In genomic region chr9:121823051-121823450, GRCm38 (mm10) we compare ENCODE assay signal across 7 mouse cellular contexts. TPM values are rescaled to one million over a fixed set of nuclear protein-coding genes. Genes with fewer than 3 reads are reported as not detected.
DNase-seq lines count a peak whose midpoint lies in the region; ATAC-seq and TF ChIP-seq lines count a peak whose summit lies in the region.

No protein-coding gene starts in this region.

- peak; percentile 80 for DNase-seq in kidney, adult 2 months
- DNase-seq in cerebellum, adult 2 months, result peak; percentile 64 to 81
- peak; percentile 77 for DNase-seq in fat pad, adult 2 months (ENCODE audit: extremely low read depth, low read depth, low spot score)
- no peak for DNase-seq in midbrain, embryonic 14.5 days

- H3K27ac ChIP-seq in kidney, adult 2 months (ENCODE audit: insufficient read depth, low read depth, low read length), result peak overlapping the region; percentile 70; the same call in 1 of the 2 replicates
- H3K27ac ChIP-seq in kidney, embryonic 16.5 days (ENCODE audit: low read length), result no peak overlapping the region
- H3K27ac ChIP-seq in cerebellum, adult 2 months (ENCODE audit: insufficient read depth, low read length), result peak overlapping the region; percentile 63
- peak overlapping the region; percentile 64; the same call in 1 of the 2 replicates for H3K27ac ChIP-seq in midbrain, embryonic 14.5 days (replicated peaks; ENCODE audit: low read depth, low read length)
- no peak overlapping the region for H3K27ac ChIP-seq in intestine, embryonic 15.5 days

- H3K4me1 ChIP-seq in kidney, adult 2 months (ENCODE audit: control insufficient read depth, insufficient read depth, low read length), result peaks cover 8% of the 10 kb centered on the region; the same call in 1 of the 2 replicates
- H3K4me1 ChIP-seq in kidney, embryonic 16.5 days (ENCODE audit: insufficient read depth, low read length), result no peaks in the 10 kb centered on the region
- H3K4me1 ChIP-seq in cerebellum, adult 2 months (ENCODE audit: control insufficient read depth, insufficient read depth, low read length), result peaks cover 42% of the 10 kb centered on the region
- H3K4me1 ChIP-seq in midbrain, embryonic 14.5 days (ENCODE audit: control insufficient read depth, insufficient read depth, low read length), result peaks cover 4% of the 10 kb centered on the region; the same call in 1 of the 2 replicates
- H3K4me1 ChIP-seq in intestine, embryonic 15.5 days (replicated peaks), result 0 out of 2 replicates have a peak, but pooled peaks cover 3% of the 10 kb centered on the region

- H3K27me3 ChIP-seq in kidney, adult 2 months (replicated peaks; ENCODE audit: control insufficient read depth, insufficient read depth, low read length), result no peaks in the 10 kb centered on the region
- no peaks in the 10 kb centered on the region for H3K27me3 ChIP-seq in kidney, embryonic 16.5 days (ENCODE audit: insufficient read depth, low read length)
- no peaks in the 10 kb centered on the region for H3K27me3 ChIP-seq in cerebellum, adult 2 months (ENCODE audit: control insufficient read depth, insufficient read depth, low read length)
- no peaks in the 10 kb centered on the region for H3K27me3 ChIP-seq in midbrain, embryonic 14.5 days (ENCODE audit: control insufficient read depth, insufficient read depth, low read length)
- no peaks in the 10 kb centered on the region for H3K27me3 ChIP-seq in intestine, embryonic 15.5 days (replicated peaks)

- WGBS in kidney, adult 2 months, result 64% methylated on average over 1 of the region's 1 CpGs
- 92% methylated on average over 1 of the region's 1 CpGs for WGBS in kidney, embryonic 16.5 days
- WGBS in cerebellum, adult 2 months, result 22% methylated on average over 1 of the region's 1 CpGs
- 84% methylated on average over 1 of the region's 1 CpGs for WGBS in midbrain, embryonic 14.5 days
- 89% methylated on average over 1 of the region's 1 CpGs for WGBS in intestine, embryonic 15.5 days

- no peaks in the 10 kb centered on the region for H3K9me3 ChIP-seq in kidney, embryonic 16.5 days (ENCODE audit: low read length)
- no peaks in the 10 kb centered on the region for H3K9me3 ChIP-seq in midbrain, embryonic 14.5 days (ENCODE audit: control insufficient read depth, low read length)
- no peaks in the 10 kb centered on the region for H3K9me3 ChIP-seq in intestine, embryonic 15.5 days

- H3K9ac ChIP-seq in kidney, embryonic 16.5 days (replicated peaks; ENCODE audit: low read length), result no peak overlapping the region
- no peak overlapping the region for H3K9ac ChIP-seq in midbrain, embryonic 14.5 days (replicated peaks; ENCODE audit: low read length)
- H3K9ac ChIP-seq in intestine, embryonic 15.5 days, result no peak overlapping the region

- H3K36me3 ChIP-seq in kidney, adult 2 months (ENCODE audit: control insufficient read depth, insufficient read depth, low read length), result no peaks in the 10 kb centered on the region
- H3K36me3 ChIP-seq in kidney, embryonic 16.5 days (ENCODE audit: insufficient read depth, low read length), result no peaks in the 10 kb centered on the region
- no peaks in the 10 kb centered on the region for H3K36me3 ChIP-seq in midbrain, embryonic 14.5 days (ENCODE audit: control insufficient read depth, insufficient read depth, low read length)
- H3K36me3 ChIP-seq in intestine, embryonic 15.5 days, result no peaks in the 10 kb centered on the region

- H3K4me3 ChIP-seq in kidney, adult 2 months (ENCODE audit: insufficient read depth, low read depth, low read length), result no peak overlapping the region
- H3K4me3 ChIP-seq in kidney, embryonic 16.5 days (ENCODE audit: low read length), result no peak overlapping the region
- no peak overlapping the region for H3K4me3 ChIP-seq in cerebellum, adult 2 months (replicated peaks; ENCODE audit: insufficient read depth, low read depth, low read length)
- no peak overlapping the region for H3K4me3 ChIP-seq in midbrain, embryonic 14.5 days (replicated peaks; ENCODE audit: low read depth, low read length)
- no peak overlapping the region for H3K4me3 ChIP-seq in intestine, embryonic 15.5 days (replicated peaks)

- no peak for TF ChIP-seq CTCF in kidney, adult 2 months (conservative IDR thresholded peaks at IDR 0.05; ENCODE audit: insufficient read depth, insufficient read length, low read depth, low read length)
- no peak for TF ChIP-seq CTCF in cerebellum, adult 2 months (IDR thresholded peaks at IDR 0.05; ENCODE audit: borderline replicate concordance, insufficient read depth, low read depth, low read length)

- no peak for ATAC-seq in kidney, embryonic 16.5 days (ENCODE audit: low FRiP score, low TSS enrichment)
- no peak for ATAC-seq in midbrain, embryonic 14.5 days (ENCODE audit: low FRiP score, low TSS enrichment)
- no peak for ATAC-seq in granulocyte monocyte progenitor cell, adult 5-6 weeks (replicated peaks; ENCODE audit: poor library complexity, severe bottlenecking)
- no peak for ATAC-seq in intestine, embryonic 15.5 days

- no peak overlapping the region for H3K4me2 ChIP-seq in kidney, embryonic 16.5 days (replicated peaks; ENCODE audit: low read depth, low read length)
- no peak overlapping the region for H3K4me2 ChIP-seq in midbrain, embryonic 14.5 days (ENCODE audit: low read length)
- H3K4me2 ChIP-seq in intestine, embryonic 15.5 days (replicated peaks), result no peak overlapping the region

- no peak for TF ChIP-seq POLR2A in kidney, adult 2 months (IDR thresholded peaks at IDR 0.05; ENCODE audit: low read depth, low read length)
- no peak for TF ChIP-seq POLR2A in cerebellum, adult 2 months (IDR thresholded peaks at IDR 0.05; ENCODE audit: borderline replicate concordance, insufficient read depth, low read length)

RNA-seq across cellular contexts. Expression of gene Ccdc13, which starts 16.2 kb away (rescaled TPM):
- polyA plus RNA-seq in kidney, adult 2 months (2012; rRNA removed), result 0.30 TPM in 2 replicates
- 0.58 and 0.71 TPM in 2 replicates for polyA plus RNA-seq in kidney, embryonic 16.5 days (2015; fragmentation: Nextera tagmentation; extraction: Ambion mirVana)
- polyA plus RNA-seq in cerebellum, adult 2 months (2012; rRNA removed), result 15.1 and 18.5 TPM in 2 replicates
- polyA plus RNA-seq in midbrain, embryonic 14.5 days (2014; fragmentation: Nextera tagmentation; extraction: Ambion mirVana), result 2.3 and 2.9 TPM in 2 replicates
- total RNA-seq in granulocyte monocyte progenitor cell, adult 5-6 weeks (2014; fragmentation: Nextera tagmentation), result not detected in 2 replicates
- not detected in 2 replicates for total RNA-seq in granulocyte monocyte progenitor cell, adult 5-6 weeks (2017)
- 1.1 and 1.3 TPM in 2 replicates for polyA plus RNA-seq in intestine, embryonic 15.5 days (2015; fragmentation: Nextera tagmentation; extraction: Ambion mirVana)

RNA-seq across cellular contexts. Expression of gene Hhatl, which starts 30.7 kb away (rescaled TPM):
- polyA plus RNA-seq in kidney, adult 2 months (2012; rRNA removed), result 19.1 and 22.5 TPM in 2 replicates
- 0.50 and 0.56 TPM in 2 replicates for polyA plus RNA-seq in kidney, embryonic 16.5 days (2015; fragmentation: Nextera tagmentation; extraction: Ambion mirVana)
- 43.9 and 46.5 TPM in 2 replicates for polyA plus RNA-seq in cerebellum, adult 2 months (2012; rRNA removed)
- 0.12 and 0.24 TPM in 2 replicates for polyA plus RNA-seq in midbrain, embryonic 14.5 days (2014; fragmentation: Nextera tagmentation; extraction: Ambion mirVana)
- total RNA-seq in granulocyte monocyte progenitor cell, adult 5-6 weeks (2014; fragmentation: Nextera tagmentation), result not detected in 2 replicates
- not detected in 2 replicates for total RNA-seq in granulocyte monocyte progenitor cell, adult 5-6 weeks (2017)
- 1.1 and 1.5 TPM in 2 replicates for polyA plus RNA-seq in intestine, embryonic 15.5 days (2015; fragmentation: Nextera tagmentation; extraction: Ambion mirVana)

RNA-seq across cellular contexts. Expression of gene Higd1a, which starts 35.1 kb away (rescaled TPM):
- polyA plus RNA-seq in kidney, adult 2 months (2012; rRNA removed), result 22.7 and 36.6 TPM in 2 replicates
- polyA plus RNA-seq in kidney, embryonic 16.5 days (2015; fragmentation: Nextera tagmentation; extraction: Ambion mirVana), result 120 and 142 TPM in 2 replicates
- polyA plus RNA-seq in cerebellum, adult 2 months (2012; rRNA removed), result 125 and 128 TPM in 2 replicates
- 135 and 165 TPM in 2 replicates for polyA plus RNA-seq in midbrain, embryonic 14.5 days (2014; fragmentation: Nextera tagmentation; extraction: Ambion mirVana)
- total RNA-seq in granulocyte monocyte progenitor cell, adult 5-6 weeks (2014; fragmentation: Nextera tagmentation), result 106 and 125 TPM in 2 replicates
- total RNA-seq in granulocyte monocyte progenitor cell, adult 5-6 weeks (2017), result 12.9 and 16.8 TPM in 2 replicates
- 169 and 174 TPM in 2 replicates for polyA plus RNA-seq in intestine, embryonic 15.5 days (2015; fragmentation: Nextera tagmentation; extraction: Ambion mirVana)

RNA-seq across cellular contexts. Expression of gene Klhl40, which starts 45.6 kb away (rescaled TPM):
- 1.6 TPM in 1 of 2 replicates, not detected in the other for polyA plus RNA-seq in kidney, adult 2 months (2012; rRNA removed)
- 0.72 and 0.99 TPM in 2 replicates for polyA plus RNA-seq in kidney, embryonic 16.5 days (2015; fragmentation: Nextera tagmentation; extraction: Ambion mirVana)
- 0.29 and 0.51 TPM in 2 replicates for polyA plus RNA-seq in cerebellum, adult 2 months (2012; rRNA removed)
- polyA plus RNA-seq in midbrain, embryonic 14.5 days (2014; fragmentation: Nextera tagmentation; extraction: Ambion mirVana), result 1.1 and 1.9 TPM in 2 replicates
- 0.41 TPM in 1 of 2 replicates, not detected in the other for total RNA-seq in granulocyte monocyte progenitor cell, adult 5-6 weeks (2014; fragmentation: Nextera tagmentation)
- not detected in 2 replicates for total RNA-seq in granulocyte monocyte progenitor cell, adult 5-6 weeks (2017)
- polyA plus RNA-seq in intestine, embryonic 15.5 days (2015; fragmentation: Nextera tagmentation; extraction: Ambion mirVana), result 0.29 and 0.39 TPM in 2 replicates

Comparison
In these comparisons a context has a peak if more than half of its experiments do, and no peak if none do; other contexts are left out.
1. H3K27ac ChIP-seq: peak in kidney, adult 2 months (single experiment), cerebellum, adult 2 months (single experiment) and midbrain, embryonic 14.5 days (single experiment); none in kidney, embryonic 16.5 days (single experiment) and intestine, embryonic 15.5 days (single experiment).